Mouse (Mus musculus) heart, postnatal 10 days (tissue): ENCODE measurements at regions not wholly inside any gene's neighbourhood (a gene's known extent, or its start where the extent isn't known, plus 50 kb on each side); places are given as distances from the start of the nearest gene placed in this dataset.

Source experiments
- DNase-seq, 2 experiments: peaks; one replicate each; pipeline ENCODE4 v3.0.0; 2021
- intact Hi-C: fragments of 180-260 bp; cut with DNase I; formaldehyde crosslinking; loops from one replicate; pipeline ENCODE4 v1.15.1; 2025

- intact Hi-C loops = no loop called here
- no peak for DNase-seq
These were observed 200.6 kb downstream of the Chm start for GRCm38 (mm10) chrX:112984668-112985067.

- no peak for DNase-seq
- intact Hi-C loops = no loop called here
These were observed 201.2 kb downstream of the Chm start for GRCm38 (mm10) chrX:112984073-112984472.

DNA sequence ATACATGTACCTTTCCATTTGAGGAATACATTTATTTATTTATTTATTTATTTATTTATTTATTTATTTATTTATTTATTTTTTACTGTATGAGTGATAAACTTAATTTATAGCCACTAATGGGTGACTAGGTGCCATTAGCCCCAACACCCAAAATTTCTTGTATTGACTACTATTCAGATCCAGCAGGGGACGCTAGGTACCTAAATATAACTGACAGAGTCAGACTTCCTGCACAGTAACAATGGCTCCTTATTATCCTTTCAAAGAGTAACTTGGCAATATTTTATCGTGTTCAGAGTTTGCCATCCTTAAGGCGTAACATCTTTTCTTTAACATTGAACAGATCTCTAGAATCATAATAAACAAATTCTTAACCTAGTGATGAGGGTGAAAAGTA, 206.7 kb downstream of the Chm start:
- DNase-seq = peak; percentile 1 to 36
- intact Hi-C loops = loop anchor here (5.0 to 10.0 kb wide), 2 partner anchors 814 to 1336 kb away; no protein-coding TSS in a partner anchor

DNA sequence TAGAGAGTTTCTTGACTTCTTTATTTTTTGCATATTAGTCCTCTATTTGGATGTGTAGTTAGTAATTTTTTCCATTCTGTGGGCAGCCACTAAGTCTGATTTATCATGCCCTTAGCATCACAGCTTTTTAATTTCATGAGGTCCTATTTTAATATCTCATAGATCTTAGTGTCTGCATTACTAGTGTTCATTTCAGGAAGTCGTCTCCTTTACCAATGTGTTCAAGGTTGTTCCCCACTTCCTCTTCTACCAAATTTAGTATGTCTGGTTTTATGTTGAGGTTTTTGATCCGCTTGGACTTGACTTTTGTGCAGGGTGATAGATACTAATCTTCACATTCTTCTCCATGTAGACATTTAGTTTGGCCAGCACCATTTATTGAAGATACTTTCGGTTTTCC, 221.2 kb downstream of the Chm start:
- no peak for DNase-seq
- intact Hi-C loops = no loop called here

DNA sequence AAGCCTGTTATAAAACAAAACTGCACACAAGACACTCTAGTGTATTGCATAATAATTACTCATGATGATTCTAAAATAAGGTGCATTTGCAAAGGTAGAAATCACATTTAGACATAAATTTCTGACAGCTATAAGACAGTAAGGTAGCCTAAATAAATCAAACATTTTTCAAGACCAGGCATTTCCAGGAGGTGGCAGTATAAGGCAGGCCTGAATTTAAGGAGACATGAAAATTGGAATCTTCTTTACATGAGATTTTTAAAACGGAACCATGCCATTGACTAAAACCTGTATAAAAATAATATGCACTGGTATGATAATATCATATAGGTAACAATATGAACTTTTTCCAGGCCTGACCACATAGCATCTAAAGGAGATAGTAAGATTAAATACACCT, 235.5 kb downstream of the Chm start:
- intact Hi-C loops = no loop called here
- DNase-seq = peak in 1 of 2 experiments; percentile 14

DNA sequence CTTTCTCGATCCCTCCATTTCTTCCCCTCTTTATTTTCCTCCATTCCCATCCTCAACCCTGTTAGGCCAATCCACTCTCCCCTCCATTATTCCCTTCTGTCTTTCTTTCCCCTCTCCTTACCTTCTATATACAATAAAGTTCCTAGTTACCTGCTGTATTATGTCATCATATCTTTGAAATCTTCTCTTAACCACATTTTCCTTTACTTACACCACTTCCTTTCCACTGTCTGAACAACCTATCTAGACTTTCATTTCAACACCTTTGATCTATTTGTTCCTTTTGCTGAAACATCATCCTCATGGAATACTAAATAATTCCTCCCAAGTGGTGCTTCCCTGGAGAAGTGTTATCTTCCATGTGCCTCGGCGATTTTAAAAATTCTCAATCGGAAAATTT, 237.8 kb downstream of the Chm start:
- intact Hi-C loops = no loop called here

DNA sequence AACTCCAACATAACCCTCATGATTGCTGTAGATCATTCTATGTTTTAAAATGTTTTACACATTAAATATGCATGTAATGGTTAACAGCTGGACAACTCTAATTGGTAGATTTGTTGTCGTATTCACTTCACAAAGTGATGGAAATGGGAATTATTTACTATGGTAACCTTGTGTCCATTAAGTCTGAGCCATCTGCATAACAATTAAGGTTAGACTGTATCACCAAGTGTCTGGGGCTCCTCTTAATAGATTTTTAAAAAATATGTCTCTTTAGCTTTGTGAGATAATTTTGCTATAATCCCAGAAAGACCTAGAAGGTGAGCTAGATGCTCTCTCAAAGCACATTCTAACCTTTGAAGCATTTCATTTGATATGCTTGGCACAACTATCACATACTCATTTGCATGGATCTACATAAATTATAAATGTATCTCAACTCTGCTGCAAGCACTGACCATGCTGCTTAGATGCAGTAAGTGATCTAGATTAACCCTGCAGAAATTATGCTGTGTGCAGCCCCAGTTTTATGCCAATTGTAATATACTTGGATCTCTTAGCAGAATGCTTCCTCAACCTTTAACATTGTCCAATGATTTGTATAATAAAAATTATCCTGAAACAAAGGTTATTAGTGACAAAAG, 227.2 kb upstream of the Pof1b start:
- DNase-seq = no peak
- intact Hi-C loops = no loop called here

More for the DNA sequence above, 237.8 kb downstream of the Chm start:
- no peak for DNase-seq

- DNase-seq = peak; percentile 1 to 10
These were observed 205.4 kb upstream of the Pof1b start for GRCm38 (mm10) chrX:112903631-112904410.

GRCm38 (mm10) chrX:112886539-112886938, 188.1 kb upstream of the Pof1b start:
- intact Hi-C loops = no loop called here
- no peak for DNase-seq

More at GRCm38 (mm10) chrX:112903631-112904410, 205.4 kb upstream of the Pof1b start:
- intact Hi-C loops = loop anchor here (1.0 kb wide), 1 partner anchor 379 kb away; no protein-coding TSS in a partner anchor
